Mouse (Mus musculus) adrenal gland, postnatal 10 days (tissue): Measurements from ENCODE around the gene 1700001C19Rik. TPM values are rescaled to one million over a fixed set of nuclear protein-coding genes. Genes with fewer than 3 reads are reported as not detected.
"Not testable (repeated sequence)": the region's sequence is repeated elsewhere in the genome, so short reads cannot be mapped to it uniquely, and the experiment has no call there.

Source experiments
- DNase-seq: peaks from one replicate; pipeline ENCODE4 v3.0.0; 2021; ENCODE audit warnings: mixed read lengths
- total RNA-seq, 2 experiments: library from RNA; stranded (reverse); gene quantifications; 2 replicates each; pipeline ENCODE4 v1.2.3; 2021

The 1700001C19Rik gene
- total RNA-seq, 2 experiments from 2014 or later, result 0.79 to 1.9 TPM

GRCm38 (mm10) chr17:47430815-47431214 lies 6.4 kb downstream of the 1700001C19Rik start:
- no peak for DNase-seq

- peak; percentile 59 for DNase-seq
Observed at GRCm38 (mm10) chr17:47428831-47429304, 8.3 kb downstream of the 1700001C19Rik start.

- no peak for DNase-seq
Observed at GRCm38 (mm10) chr17:47427316-47427715, 9.9 kb downstream of the 1700001C19Rik start.

GRCm38 (mm10) chr17:47424186-47424585 lies 13.0 kb downstream of the 1700001C19Rik start:
- DNase-seq, result no peak

- DNase-seq, result not testable (repeated sequence)
Observed at GRCm38 (mm10) chr17:47422616-47423015, 14.6 kb downstream of the 1700001C19Rik start.

GRCm38 (mm10) chr17:47421566-47421965 lies 15.6 kb downstream of the 1700001C19Rik start:
- no peak for DNase-seq

- DNase-seq, result no peak
Observed at GRCm38 (mm10) chr17:47420195-47420594, 17.0 kb downstream of the 1700001C19Rik start.

GRCm38 (mm10) chr17:47409897-47410861 lies 27.0 kb downstream of the 1700001C19Rik start:
- DNase-seq, result peak; percentile 26

- peak; percentile 83 for DNase-seq
Observed at GRCm38 (mm10) chr17:47408558-47408898, 28.6 kb downstream of the 1700001C19Rik start.

- no peak for DNase-seq
Observed at GRCm38 (mm10) chr17:47407717-47408557, 29.2 kb downstream of the 1700001C19Rik start.

GRCm38 (mm10) chr17:47400451-47400850 lies 36.7 kb downstream of the 1700001C19Rik start, which contains the start of gene Guca1a:
Guca1a (minus strand) TSS chr17:47400584.
- no peak for DNase-seq

- DNase-seq, result no peak
Observed at GRCm38 (mm10) chr17:47399091-47399490, 38.1 kb downstream of the 1700001C19Rik start.

- peak; percentile 74 for DNase-seq
Observed at GRCm38 (mm10) chr17:47395376-47395913, 41.7 kb downstream of the 1700001C19Rik start.

GRCm38 (mm10) chr17:47394223-47394869 lies 42.8 kb downstream of the 1700001C19Rik start:
- DNase-seq, result peak; percentile 51

GRCm38 (mm10) chr17:47386649-47387048 lies 50.5 kb downstream of the 1700001C19Rik start:
- peak; percentile 73 for DNase-seq

- no peak for DNase-seq
Observed at GRCm38 (mm10) chr17:47385145-47385544, 52.0 kb downstream of the 1700001C19Rik start, which contains the start of gene Guca1b. Guca1b (plus strand) TSS chr17:47385393.

GRCm38 (mm10) chr17:47384064-47384463 lies 53.1 kb downstream of the 1700001C19Rik start:
- no peak for DNase-seq

- DNase-seq, result peak; percentile 36
Observed at GRCm38 (mm10) chr17:47383266-47383665, 53.9 kb downstream of the 1700001C19Rik start.

GRCm38 (mm10) chr17:47381917-47382316 lies 55.3 kb downstream of the 1700001C19Rik start:
- no peak for DNase-seq

GRCm38 (mm10) chr17:47378133-47378532 lies 59.0 kb downstream of the 1700001C19Rik start:
- DNase-seq, result no peak

GRCm38 (mm10) chr17:47376779-47377280 lies 60.3 kb downstream of the 1700001C19Rik start:
- no peak for DNase-seq
